Mouse (Mus musculus) T-helper 2 cell (primary cell): ENCODE results near the gene 3830406C13Rik.
"Not testable (repeated sequence)": the region's sequence is repeated elsewhere in the genome, so short reads cannot be mapped to it uniquely, and the experiment has no call there.

Experiments used
- in situ Hi-C: fragments of 300-600 bp; cut with MboI, MseI; formaldehyde crosslinking; loops from one replicate; pipeline ENCODE4 v1.15.1; 2025; ENCODE audit warnings: high pct_unique_total_duplicates

Gene 3830406C13Rik

GRCm38 (mm10) chr14:12284141-12284912, at the start of gene 3830406C13Rik:
Gene 3830406C13Rik, plus strand, starts transcription at chr14:12284173.
- in situ Hi-C loops: no loop called here

GRCm38 (mm10) chr14:12243726-12244125, 40.2 kb upstream of the 3830406C13Rik start:
- in situ Hi-C loops: no loop called here

- in situ Hi-C loops: loop anchor here (10.0 kb wide), 1 partner anchor 1881 kb away; no protein-coding TSS in a partner anchor
Measured at GRCm38 (mm10) chr14:12276031-12276430, 7.9 kb upstream of the 3830406C13Rik start.

GRCm38 (mm10) chr14:12283641-12284040, 332 bp upstream of the 3830406C13Rik start, which contains the start of gene Gm49355:
Gene Gm49355, plus strand, starts transcription at chr14:12283976.
- in situ Hi-C loops: no loop called here

- in situ Hi-C loops: not testable (repeated sequence)
Measured at GRCm38 (mm10) chr14:12289747-12290146, 5.8 kb downstream of the 3830406C13Rik start.

- in situ Hi-C loops: no loop called here
Measured at GRCm38 (mm10) chr14:12296391-12296790, 12.4 kb downstream of the 3830406C13Rik start.

GRCm38 (mm10) chr14:12299171-12299570, 15.2 kb downstream of the 3830406C13Rik start:
- in situ Hi-C loops: no loop called here

GRCm38 (mm10) chr14:12299654-12300053, 15.7 kb downstream of the 3830406C13Rik start:
- in situ Hi-C loops: no loop called here

GRCm38 (mm10) chr14:12300275-12300674, 16.3 kb downstream of the 3830406C13Rik start:
- in situ Hi-C loops: no loop called here

GRCm38 (mm10) chr14:12300677-12301076, 16.7 kb downstream of the 3830406C13Rik start:
- in situ Hi-C loops: no loop called here

GRCm38 (mm10) chr14:12303106-12303505, 19.1 kb downstream of the 3830406C13Rik start:
- in situ Hi-C loops: no loop called here

GRCm38 (mm10) chr14:12333622-12334021, 49.6 kb downstream of the 3830406C13Rik start:
- in situ Hi-C loops: no loop called here

- in situ Hi-C loops: no loop called here
Measured at GRCm38 (mm10) chr14:12334925-12335324, 51.0 kb downstream of the 3830406C13Rik start.

- in situ Hi-C loops: no loop called here
Measured at GRCm38 (mm10) chr14:12337421-12337997, 53.5 kb downstream of the 3830406C13Rik start.

GRCm38 (mm10) chr14:12337998-12338809, 54.2 kb downstream of the 3830406C13Rik start:
- in situ Hi-C loops: no loop called here

GRCm38 (mm10) chr14:12338811-12339565, 55.0 kb downstream of the 3830406C13Rik start:
- in situ Hi-C loops: no loop called here

GRCm38 (mm10) chr14:12340238-12341074, 56.5 kb downstream of the 3830406C13Rik start:
- in situ Hi-C loops: no loop called here

- in situ Hi-C loops: no loop called here
Measured at GRCm38 (mm10) chr14:12341075-12341788, 57.3 kb downstream of the 3830406C13Rik start.

- in situ Hi-C loops: no loop called here
Measured at GRCm38 (mm10) chr14:12341789-12342457, 58.0 kb downstream of the 3830406C13Rik start.
